Mouse (Mus musculus) forebrain, embryonic 10.5 days (tissue): ENCODE data around the gene Prkn. TPM values are rescaled to one million over a fixed set of nuclear protein-coding genes. Genes with fewer than 3 reads are reported as not detected.

Experiments used
- DNase-seq: peaks from one replicate; pipeline ENCODE4 v3.0.0-alpha.2; 2017; ENCODE audit warnings: low spot score; ENCODE audit errors: extremely low spot score
- H3K27ac ChIP-seq: fragments of 300-500 bp; sonication (generic); 2 replicates; pipeline ENCODE4 v1.5.1; 2016; ENCODE audit warnings: mild to moderate bottlenecking
- H3K27me3 ChIP-seq: fragments of 300-500 bp; sonication (generic); 2 replicates; pipeline ENCODE4 v1.6.1; 2016; ENCODE audit warnings: mild to moderate bottlenecking; ENCODE audit not compliant: poor library complexity, severe bottlenecking
- H3K36me3 ChIP-seq: fragments of 300-500 bp; sonication (generic); replicated peaks from 2 replicates; pipeline ENCODE4 v1.6.1; 2016; ENCODE audit warnings: mild to moderate bottlenecking, moderate library complexity
- H3K4me1 ChIP-seq: fragments of 300-500 bp; sonication (generic); 2 replicates; pipeline ENCODE4 v1.6.1; 2016
- H3K4me3 ChIP-seq: fragments of 300-500 bp; sonication (generic); 2 replicates; pipeline ENCODE4 v1.5.1; 2016; ENCODE audit warnings: mild to moderate bottlenecking, moderate library complexity
- H3K9me3 ChIP-seq: fragments of 300-500 bp; sonication (generic); 2 replicates; pipeline ENCODE4 v1.6.1; 2016; ENCODE audit warnings: mild to moderate bottlenecking, moderate library complexity
- WGBS: fragments of 180-500 bp; shearing (Covaris S2); methylation state at CpG from one replicate; pipeline ENCODE4 v1.1.7; 2016; 5-methylcytosine and 5-hydroxymethylcytosine counted together
- polyA plus RNA-seq: library from polyadenylated mRNA; unstranded; fragments of >200 nt; fragmentation: Nextera tagmentation; extraction: Ambion mirVana; gene quantifications from 2 replicates; pipeline ENCODE4 v1.2.1, GENCODE M21; 2016

Prkn gene
- polyA plus RNA-seq, 1 experiment from 2014 or later, result 0.81 TPM

- 86% methylated on average over 3 of the region's 3 CpGs for WGBS
- Histone ChIP-seq H3K9me3 (no peaks in the 10 kb centered on the region), H3K27me3 (no peaks in the 10 kb centered on the region), H3K27ac (no peak overlapping the region), H3K36me3 (no peaks in the 10 kb centered on the region), H3K4me1 (peaks cover 24% of the 10 kb centered on the region), H3K4me3 (no peak overlapping the region)
- DNase-seq, result no peak
Observed at GRCm38 (mm10) chr17:11769513-11769912, 929.3 kb downstream of the Prkn start.

DNA sequence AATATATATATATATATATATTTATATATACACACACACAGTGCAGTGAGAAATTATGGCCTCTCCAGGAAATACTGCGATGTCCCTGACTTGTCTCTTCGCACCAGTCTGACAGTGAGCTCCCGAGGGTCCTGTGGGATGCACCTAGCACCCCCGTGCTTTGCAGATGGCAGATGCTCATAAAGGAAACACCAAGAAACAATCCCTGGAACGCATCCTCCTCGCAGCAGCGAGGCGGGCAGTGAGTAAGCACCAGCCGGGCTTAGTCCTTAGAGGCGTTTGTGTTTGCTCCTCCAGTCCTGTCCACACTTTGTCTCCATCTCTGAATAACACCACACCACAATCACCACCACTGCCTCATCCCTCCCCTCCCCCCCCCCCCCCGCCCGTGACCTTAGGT lies 939.4 kb downstream of the Prkn start:
- no peak overlapping the region for H3K27ac ChIP-seq
- H3K36me3 ChIP-seq, result no peaks in the 10 kb centered on the region
- H3K27me3 ChIP-seq, result no peaks in the 10 kb centered on the region
- peaks cover 5% of the 10 kb centered on the region for H3K4me1 ChIP-seq
- H3K4me3 ChIP-seq, result no peak overlapping the region
- no peaks in the 10 kb centered on the region for H3K9me3 ChIP-seq
- WGBS, result 86% methylated on average over 11 of the region's 12 CpGs
- no peak for DNase-seq

- WGBS, result 66% methylated on average over 2 of the region's 2 CpGs
- H3K9me3 ChIP-seq, result no peaks in the 10 kb centered on the region
- no peak overlapping the region for H3K27ac ChIP-seq
- H3K4me1 ChIP-seq, result peaks cover 5% of the 10 kb centered on the region
- no peak overlapping the region for H3K4me3 ChIP-seq
- no peak for DNase-seq
- H3K36me3 ChIP-seq, result no peaks in the 10 kb centered on the region
- no peaks in the 10 kb centered on the region for H3K27me3 ChIP-seq
Observed at GRCm38 (mm10) chr17:11780005-11780404, 939.8 kb downstream of the Prkn start.

GRCm38 (mm10) chr17:11780805-11781481 lies 940.8 kb downstream of the Prkn start:
- DNase-seq, result no peak
- WGBS, result 77% methylated on average over 12 of the region's 12 CpGs
- Histone ChIP-seq H3K4me1 (peaks cover 5% of the 10 kb centered on the region), H3K27me3 (no peaks in the 10 kb centered on the region), H3K4me3 (no peak overlapping the region), H3K27ac (no peak overlapping the region), H3K36me3 (no peaks in the 10 kb centered on the region), H3K9me3 (no peaks in the 10 kb centered on the region)

- H3K4me1 ChIP-seq, result no peaks in the 10 kb centered on the region; the same call in 1 of the 2 replicates
- no peak overlapping the region for H3K4me3 ChIP-seq
- H3K9me3 ChIP-seq, result no peaks in the 10 kb centered on the region
- DNase-seq, result no peak
- WGBS, result 92% methylated on average over 9 of the region's 9 CpGs
- no peak overlapping the region for H3K27ac ChIP-seq
- no peaks in the 10 kb centered on the region for H3K36me3 ChIP-seq
- H3K27me3 ChIP-seq, result no peaks in the 10 kb centered on the region
Observed at GRCm38 (mm10) chr17:11788270-11788936, 948.2 kb downstream of the Prkn start.

- Histone ChIP-seq H3K4me1 (no peaks in the 10 kb centered on the region), H3K4me3 (no peak overlapping the region), H3K9me3 (no peaks in the 10 kb centered on the region), H3K36me3 (no peaks in the 10 kb centered on the region), H3K27ac (no peak overlapping the region), H3K27me3 (no peaks in the 10 kb centered on the region)
- 83% methylated on average over 3 of the region's 3 CpGs for WGBS
- no peak for DNase-seq
Observed at GRCm38 (mm10) chr17:11795979-11796378, 955.8 kb downstream of the Prkn start.

- Histone ChIP-seq H3K27ac (no peak overlapping the region), H3K27me3 (no peaks in the 10 kb centered on the region), H3K9me3 (no peaks in the 10 kb centered on the region), H3K4me3 (no peak overlapping the region), H3K36me3 (no peaks in the 10 kb centered on the region), H3K4me1 (no peaks in the 10 kb centered on the region)
- no peak for DNase-seq
- WGBS, result 95% methylated on average over 4 of the region's 4 CpGs
Observed at GRCm38 (mm10) chr17:11801226-11801625, 961.0 kb downstream of the Prkn start.

GRCm38 (mm10) chr17:11807280-11807679 lies 967.1 kb downstream of the Prkn start:
- WGBS, result 88% methylated on average over 3 of the region's 3 CpGs
- Histone ChIP-seq H3K4me3 (no peak overlapping the region), H3K4me1 (no peaks in the 10 kb centered on the region), H3K9me3 (no peaks in the 10 kb centered on the region), H3K27me3 (no peaks in the 10 kb centered on the region), H3K27ac (no peak overlapping the region), H3K36me3 (no peaks in the 10 kb centered on the region)
- no peak for DNase-seq

DNA sequence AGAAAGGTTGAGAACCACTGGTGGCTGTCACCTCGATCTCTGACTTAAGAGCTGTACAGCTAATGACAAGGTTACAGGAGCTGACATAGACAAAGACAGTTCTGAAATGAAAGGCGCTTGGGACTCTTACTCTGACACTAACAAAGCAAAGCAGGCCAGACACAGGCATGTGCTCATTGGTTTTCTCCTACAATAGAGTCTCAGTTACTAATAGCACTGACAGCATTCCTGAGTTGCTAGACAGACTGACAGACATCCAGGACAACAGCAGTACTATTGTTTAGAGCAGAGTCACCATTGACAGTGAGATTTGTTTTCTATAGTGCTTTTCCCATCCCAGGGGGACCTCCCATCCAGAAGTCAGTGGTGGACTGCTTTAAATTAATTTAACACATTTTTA lies 977.7 kb downstream of the Prkn start:
- Histone ChIP-seq H3K27me3 (no peaks in the 10 kb centered on the region), H3K9me3 (no peaks in the 10 kb centered on the region), H3K27ac (no peak overlapping the region), H3K36me3 (no peaks in the 10 kb centered on the region), H3K4me3 (no peak overlapping the region), H3K4me1 (peaks cover 5% of the 10 kb centered on the region; the same call in 1 of the 2 replicates)
- 69% methylated on average over 2 of the region's 2 CpGs for WGBS
- DNase-seq, result no peak

DNA sequence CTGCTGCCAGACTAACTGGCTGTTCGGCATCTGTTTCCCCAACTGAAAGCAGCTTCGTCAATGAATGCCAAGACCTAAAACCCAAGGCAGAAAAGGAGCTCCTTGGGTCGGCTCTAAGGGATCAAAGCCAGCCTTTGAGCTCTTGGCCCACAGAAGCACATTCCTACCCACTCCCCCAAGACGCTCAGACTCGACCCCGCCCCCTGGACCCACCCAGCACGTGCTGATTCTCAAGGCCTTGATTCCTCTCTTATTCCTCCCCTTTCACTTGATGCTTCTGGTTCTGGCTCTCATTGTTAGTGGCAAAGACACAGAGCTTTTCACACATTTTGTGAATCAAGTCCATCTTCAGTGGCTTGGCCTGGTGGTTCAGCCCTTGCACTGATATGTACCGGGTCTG lies 979.3 kb downstream of the Prkn start:
- 65% methylated on average over 8 of the region's 8 CpGs for WGBS

GRCm38 (mm10) chr17:11820757-11821156 lies 980.6 kb downstream of the Prkn start:
- DNase-seq, result no peak
- 94% methylated on average over 4 of the region's 4 CpGs for WGBS
- no peaks in the 10 kb centered on the region for H3K9me3 ChIP-seq
- H3K27me3 ChIP-seq, result no peaks in the 10 kb centered on the region
- H3K27ac ChIP-seq, result no peak overlapping the region
- H3K4me1 ChIP-seq, result peaks cover 5% of the 10 kb centered on the region; the same call in 1 of the 2 replicates
- no peak overlapping the region for H3K4me3 ChIP-seq
- no peaks in the 10 kb centered on the region for H3K36me3 ChIP-seq

More for the DNA sequence above, 979.3 kb downstream of the Prkn start:
- no peak overlapping the region for H3K27ac ChIP-seq
- DNase-seq, result no peak
- H3K4me3 ChIP-seq, result no peak overlapping the region
- H3K27me3 ChIP-seq, result no peaks in the 10 kb centered on the region
- no peaks in the 10 kb centered on the region for H3K36me3 ChIP-seq
- H3K4me1 ChIP-seq, result peaks cover 5% of the 10 kb centered on the region; the same call in 1 of the 2 replicates
- H3K9me3 ChIP-seq, result no peaks in the 10 kb centered on the region

DNA sequence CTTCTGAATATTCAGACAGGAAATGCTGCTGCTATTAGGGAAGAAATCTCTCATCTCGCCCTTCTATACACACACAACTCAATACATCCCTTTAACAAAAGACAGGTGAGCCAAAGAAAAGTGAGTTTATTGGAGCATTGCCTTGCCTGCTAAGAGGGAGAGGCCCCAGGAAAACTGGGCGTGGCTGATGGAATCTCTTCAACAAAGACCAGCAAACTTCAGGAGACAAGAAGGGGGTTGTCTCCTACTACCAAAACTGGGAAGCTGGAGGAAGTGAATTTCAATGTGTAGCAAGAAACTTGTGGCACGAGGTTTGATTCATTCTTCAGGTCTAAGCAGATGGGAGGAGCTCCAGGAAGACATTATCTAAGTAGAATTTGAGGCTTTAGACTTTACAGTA lies 989.3 kb downstream of the Prkn start:
- H3K4me3 ChIP-seq, result no peak overlapping the region
- no peak overlapping the region for H3K27ac ChIP-seq
- H3K27me3 ChIP-seq, result no peaks in the 10 kb centered on the region
- no peaks in the 10 kb centered on the region for H3K4me1 ChIP-seq
- H3K9me3 ChIP-seq, result no peaks in the 10 kb centered on the region; the same call in 1 of the 2 replicates
- H3K36me3 ChIP-seq, result no peaks in the 10 kb centered on the region
- DNase-seq, result no peak
- WGBS, result 64% methylated on average over 3 of the region's 3 CpGs

GRCm38 (mm10) chr17:11837121-11837520 lies 996.9 kb downstream of the Prkn start:
- WGBS, result 95% methylated on average over 3 of the region's 3 CpGs
- H3K27ac ChIP-seq, result no peak overlapping the region

More at GRCm38 (mm10) chr17:11837121-11837520, 996.9 kb downstream of the Prkn start:
- no peaks in the 10 kb centered on the region for H3K9me3 ChIP-seq
- DNase-seq, result no peak
- no peaks in the 10 kb centered on the region for H3K36me3 ChIP-seq
- H3K4me3 ChIP-seq, result no peak overlapping the region
- H3K27me3 ChIP-seq, result no peaks in the 10 kb centered on the region
- H3K4me1 ChIP-seq, result 0 out of 2 replicates have a peak, but pooled peaks cover 6% of the 10 kb centered on the region
